Mouse (Mus musculus): ENCODE measurements at regions not wholly inside any gene's neighbourhood (a gene's known extent, or its start where the extent isn't known, plus 50 kb on each side); places are given as distances from the start of the nearest gene placed in this dataset.

- DNase-seq (ENCODE audit: low spot score), result peak; percentile 10
Observed at GRCm38 (mm10) chr4:34494961-34495723, 55.6 kb upstream of the Akirin2 start.

GRCm38 (mm10) chr4:34498325-34498724, 52.4 kb upstream of the Akirin2 start:
- no peak for DNase-seq (ENCODE audit: low spot score)

GRCm38 (mm10) chr4:34498781-34499180, 52.0 kb upstream of the Akirin2 start:
- DNase-seq (ENCODE audit: low spot score), result no peak

GRCm38 (mm10) chr4:34499731-34500130, 51.0 kb upstream of the Akirin2 start:
- no peak for DNase-seq (ENCODE audit: low spot score)
